Mouse (Mus musculus): ENCODE data around the gene Faf1.

DNA sequence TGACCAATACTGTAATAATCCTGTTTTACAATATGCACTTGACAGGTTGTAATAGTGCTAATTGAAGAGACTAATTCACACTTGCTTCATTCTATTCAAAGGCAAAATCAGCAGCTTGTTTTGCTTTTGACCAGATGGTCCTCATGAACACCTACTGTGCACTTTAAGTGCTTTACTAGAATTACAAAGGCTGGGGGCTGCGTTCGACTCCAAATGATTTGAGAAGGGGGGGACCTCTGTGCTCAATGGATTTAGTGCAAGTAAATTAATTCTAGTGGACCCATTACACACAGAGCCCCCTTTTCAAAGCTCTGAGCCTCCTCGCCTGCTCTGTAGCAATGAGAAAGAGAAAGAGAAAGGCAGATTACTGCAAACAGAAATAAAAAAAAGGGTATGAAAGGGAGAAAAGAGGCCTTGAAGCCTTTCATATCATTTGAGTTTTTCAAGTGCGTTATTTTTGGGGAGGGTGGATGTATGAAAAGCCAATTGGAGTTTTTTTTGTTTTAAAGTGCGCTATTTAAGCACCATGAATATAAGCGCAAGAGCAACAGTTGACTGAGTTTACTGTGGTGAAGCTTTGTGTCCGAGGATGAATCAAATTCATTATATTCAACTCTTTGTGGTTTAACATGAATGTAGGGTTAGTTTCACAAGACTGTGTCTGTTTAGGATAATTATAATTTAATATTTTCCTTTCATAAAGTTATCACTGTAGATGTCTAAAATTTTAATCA, 86.5 kb downstream of the Faf1 start:
- TF ChIP-seq POLR2A (IDR thresholded peaks at IDR 0.05; ENCODE audit: low read depth, low read length) = no peak
- TF ChIP-seq CTCF (IDR thresholded peaks at IDR 0.05; ENCODE audit: borderline replicate concordance, insufficient read depth, low read length) = no peak

Data from embryonic fibroblast, embryonic 13.5 days (primary cell).